Mouse (Mus musculus) heart, postnatal 10 days (tissue): ENCODE data around the gene Ccnl2. TPM values are rescaled to one million over a fixed set of nuclear protein-coding genes. Genes with fewer than 3 reads are reported as not detected.

Experiments
- DNase-seq, 2 experiments: peaks; one replicate each; pipeline ENCODE4 v3.0.0; 2021
- intact Hi-C: fragments of 180-260 bp; cut with DNase I; formaldehyde crosslinking; loops from one replicate; pipeline ENCODE4 v1.15.1; 2025
- total RNA-seq, 2 experiments: library from RNA; stranded (reverse); gene quantifications; 2 replicates each; pipeline ENCODE4 v1.2.3; 2021

The Ccnl2 gene
- total RNA-seq, result 10 to 100 TPM; 49.9 to 50.6 TPM

DNA sequence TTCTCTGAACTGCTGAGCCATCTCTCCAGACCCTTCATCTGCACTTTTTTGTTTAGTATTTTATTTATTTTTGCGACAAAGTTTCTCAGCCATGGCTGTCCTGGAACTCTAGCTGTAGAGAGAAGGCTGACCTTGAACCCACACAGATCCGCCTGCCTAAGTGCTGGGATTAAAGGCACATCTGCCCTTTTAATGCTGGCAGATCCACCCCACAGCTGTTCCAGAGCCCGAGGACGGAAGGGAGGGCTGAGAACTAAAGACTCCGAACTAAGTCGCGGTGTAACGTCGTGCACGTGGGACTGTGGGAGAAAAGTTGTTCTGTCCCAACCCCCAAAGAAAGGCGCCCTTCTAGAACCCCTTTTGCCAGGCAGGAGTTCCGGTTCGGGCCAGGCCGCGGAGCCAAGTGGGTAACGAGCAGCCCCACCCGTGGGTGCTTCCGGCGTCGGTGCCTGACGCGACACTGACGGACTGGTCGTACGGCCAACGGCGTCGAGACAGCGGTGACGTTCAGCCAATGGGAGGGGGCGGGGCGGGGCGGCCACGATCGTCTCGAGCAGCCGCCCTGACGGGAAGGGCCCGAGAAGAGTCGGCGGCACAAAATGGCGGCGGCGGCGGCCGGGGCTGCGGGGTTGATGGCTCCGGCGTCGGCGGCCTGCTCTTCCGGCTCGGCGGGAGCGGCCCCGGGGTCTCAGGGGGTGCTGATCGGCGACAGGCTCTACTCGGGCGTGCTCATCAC is at the start of gene Ccnl2:
TSS of gene Ccnl2 (plus strand) at position 561 of the 736 bp plus-strand sequence.
- DNase-seq, result peak; percentile 95
- intact Hi-C loops, result loop anchor here (2.0 kb wide), 1 partner anchor 17 kb away; no protein-coding TSS in a partner anchor

GRCm38 (mm10) chr4:155769496-155769879 is 42.8 kb upstream of the Ccnl2 start:
- intact Hi-C loops, result loop anchor here (1.0 kb wide), 1 partner anchor 15 kb away; no protein-coding TSS in a partner anchor
- DNase-seq, result no peak

DNA sequence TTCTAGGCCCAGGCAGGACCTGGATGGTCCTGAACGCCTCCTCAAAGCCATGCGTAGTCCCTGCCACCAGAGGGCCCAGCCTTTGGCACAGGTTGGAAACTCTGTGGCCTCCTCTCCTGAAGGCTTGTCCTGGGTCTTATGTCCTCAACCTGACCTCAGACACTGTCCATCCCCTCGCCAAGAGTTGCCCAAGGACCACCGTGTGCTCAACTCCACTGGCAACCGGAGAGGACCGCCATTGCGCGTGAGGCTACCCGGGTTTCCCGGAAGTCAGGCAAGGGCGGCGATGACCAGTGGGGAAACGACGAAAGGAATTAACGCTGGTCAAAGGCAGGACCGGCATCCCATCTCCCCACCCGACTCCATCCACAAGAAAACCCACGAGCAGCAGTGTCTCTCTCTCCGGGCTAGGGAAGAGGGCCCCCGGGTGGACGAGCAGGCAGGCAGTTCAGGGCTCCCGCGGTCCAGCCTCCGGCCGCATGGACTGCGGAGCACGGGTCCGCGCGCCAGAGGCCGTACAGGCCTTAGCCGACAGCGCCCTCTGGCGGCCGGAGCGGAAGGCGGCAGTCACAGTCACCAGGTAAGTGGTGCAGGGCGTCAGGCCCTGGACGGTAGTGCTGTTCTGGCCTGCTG is 42.3 kb upstream of the Ccnl2 start:
- intact Hi-C loops, result loop anchor here (1.0 to 10.0 kb wide), 3 partner anchors 14 to 285 kb away; no protein-coding TSS in a partner anchor
- DNase-seq, result peak; percentile 93 to 94

GRCm38 (mm10) chr4:155770626-155771025 is 41.7 kb upstream of the Ccnl2 start:
- intact Hi-C loops, result loop anchor here (1.0 to 10.0 kb wide), 2 partner anchors 49 to 286 kb away; no protein-coding TSS in a partner anchor
- no peak for DNase-seq

DNA sequence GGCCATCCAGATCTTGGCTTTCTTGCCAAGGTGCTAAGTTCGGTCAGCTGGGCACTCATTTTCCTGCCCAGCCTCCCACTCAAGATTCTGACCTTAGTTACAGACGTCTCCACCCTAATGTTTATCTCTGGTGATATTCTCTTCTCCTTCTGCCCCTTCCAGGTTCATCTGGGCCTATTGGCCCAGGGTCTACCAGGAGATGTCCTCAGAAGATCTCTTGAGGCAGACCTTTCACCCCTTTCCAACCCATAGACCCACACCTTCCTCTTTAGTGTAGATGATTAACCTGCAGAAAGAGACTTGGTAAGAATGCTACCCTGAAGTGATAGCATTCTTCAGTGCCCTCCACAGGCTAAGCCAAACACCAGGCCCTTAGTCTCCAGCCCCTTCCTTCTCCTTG is 40.6 kb upstream of the Ccnl2 start:
- intact Hi-C loops, result loop anchor here (10.0 kb wide), 1 partner anchor 287 kb away; no protein-coding TSS in a partner anchor
- DNase-seq, result no peak

- intact Hi-C loops, result loop anchor here (10.0 kb wide), 1 partner anchor 288 kb away; no protein-coding TSS in a partner anchor
- no peak for DNase-seq
These were observed 39.5 kb upstream of the Ccnl2 start for GRCm38 (mm10) chr4:155772786-155773185.

- intact Hi-C loops, result loop anchor here (10.0 kb wide), 1 partner anchor 289 kb away; no protein-coding TSS in a partner anchor
- no peak for DNase-seq
These were observed 38.8 kb upstream of the Ccnl2 start for GRCm38 (mm10) chr4:155773335-155774078.

DNA sequence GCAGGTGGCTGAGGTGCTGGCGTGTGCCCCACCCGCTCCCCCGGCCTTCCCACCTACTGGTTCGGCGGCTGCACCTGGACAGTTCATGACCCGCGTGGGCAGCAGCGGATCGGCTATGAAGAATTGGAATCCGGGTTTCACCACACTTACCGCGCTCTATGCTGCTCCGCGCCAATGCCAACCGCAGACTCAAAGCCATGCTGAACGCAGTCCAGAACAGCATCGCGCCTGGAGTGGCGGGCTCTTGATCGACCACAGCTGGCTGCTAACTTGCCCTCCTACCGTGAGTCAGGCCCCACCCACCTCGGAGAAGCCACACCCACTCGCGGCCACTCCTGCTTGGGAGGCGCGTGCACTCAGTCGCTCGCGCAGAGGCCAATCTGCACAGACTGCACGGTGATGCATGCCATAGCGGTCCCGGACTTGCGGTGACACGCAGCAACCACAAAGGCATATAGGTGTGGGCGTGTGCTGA is 38.0 kb upstream of the Ccnl2 start, which contains the start of gene Vwa1:
TSS of gene Vwa1 (minus strand) at position 419 of the 475 bp plus-strand sequence.
- DNase-seq, result peak; percentile 91 to 94
- intact Hi-C loops, result loop anchor here (10.0 kb wide), 1 partner anchor 290 kb away; no protein-coding TSS in a partner anchor

DNA sequence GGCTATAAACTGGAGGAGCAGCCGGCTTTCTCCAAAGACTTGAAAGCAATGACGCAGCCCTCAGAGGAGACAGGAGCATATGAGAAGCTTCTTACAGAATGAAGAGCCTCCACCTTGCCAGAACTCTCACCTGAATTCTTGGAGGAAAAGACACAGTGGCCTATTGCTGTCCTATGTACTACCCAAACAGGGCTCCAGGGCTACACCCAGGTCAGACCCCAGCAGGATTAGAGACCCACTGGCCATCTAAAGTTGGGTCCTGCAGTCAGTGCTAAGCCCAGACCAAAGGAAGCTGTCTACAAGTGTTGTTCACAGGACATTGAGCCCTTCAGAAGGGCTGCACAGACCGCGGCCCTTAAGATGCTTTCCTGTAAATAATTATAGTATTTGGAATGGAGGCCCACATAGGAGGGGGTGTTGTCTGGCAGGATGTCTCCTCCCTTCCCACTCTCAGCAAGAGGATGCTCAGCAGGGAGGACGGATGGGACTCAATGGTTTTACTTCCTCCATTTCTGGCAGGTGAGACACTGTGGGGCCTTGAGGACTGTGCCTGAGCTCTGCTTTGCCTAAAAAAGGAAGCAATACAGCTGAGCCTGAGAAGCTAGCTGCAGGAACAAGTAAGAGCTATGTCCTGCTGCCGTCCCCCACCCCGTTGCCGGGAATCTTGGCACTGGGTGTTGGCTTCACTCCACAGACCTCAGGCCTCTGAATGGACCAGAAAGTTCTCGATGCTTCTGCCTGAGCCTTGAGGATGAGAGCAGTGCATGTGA is 37.1 kb upstream of the Ccnl2 start:
- intact Hi-C loops, result loop anchor here (10.0 kb wide), 1 partner anchor 290 kb away; no protein-coding TSS in a partner anchor

DNA sequence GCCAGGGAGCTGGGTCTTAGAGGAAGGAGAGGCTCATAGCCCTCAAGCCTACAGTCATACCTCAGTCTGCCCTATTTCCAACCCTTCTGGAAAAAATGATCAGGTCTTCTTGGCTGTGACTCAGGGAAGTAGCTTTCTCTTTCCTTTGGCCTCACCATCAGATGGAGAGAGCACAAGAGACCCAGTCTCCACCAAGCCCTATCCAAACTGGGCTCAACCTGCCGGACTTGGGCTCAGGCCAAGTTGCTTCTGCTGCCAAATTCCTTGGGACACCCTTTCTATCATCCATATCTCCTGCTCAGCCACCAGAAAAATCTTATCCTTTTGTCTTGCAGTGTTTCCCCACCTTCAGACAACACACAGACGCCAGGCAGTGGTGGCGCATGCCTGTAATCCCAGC is 36.4 kb upstream of the Ccnl2 start:
- peak; percentile 60 to 63 for DNase-seq
- intact Hi-C loops, result loop anchor here (10.0 kb wide), 1 partner anchor 291 kb away; no protein-coding TSS in a partner anchor

More for the DNA sequence above, 37.1 kb upstream of the Ccnl2 start:
- DNase-seq, result peak; percentile 83 to 85

GRCm38 (mm10) chr4:155776704-155777335 is 35.5 kb upstream of the Ccnl2 start:
- no peak for DNase-seq
- intact Hi-C loops, result loop anchor here (10.0 kb wide), 1 partner anchor 292 kb away; no protein-coding TSS in a partner anchor

GRCm38 (mm10) chr4:155777816-155778215 is 34.5 kb upstream of the Ccnl2 start:
- peak in 1 of 2 experiments; percentile 32 for DNase-seq
- intact Hi-C loops, result loop anchor here (10.0 kb wide), 1 partner anchor 293 kb away; no protein-coding TSS in a partner anchor

GRCm38 (mm10) chr4:155779498-155779897 is 32.8 kb upstream of the Ccnl2 start:
- no peak for DNase-seq
- intact Hi-C loops, result loop anchor here (10.0 kb wide), 1 partner anchor 295 kb away; no protein-coding TSS in a partner anchor

- DNase-seq, result peak; percentile 86
- intact Hi-C loops, result no loop called here
These were observed 31.4 kb upstream of the Ccnl2 start for GRCm38 (mm10) chr4:155780895-155781294.

- DNase-seq, result peak in 1 of 2 experiments; percentile 26
These were observed 28.7 kb upstream of the Ccnl2 start for GRCm38 (mm10) chr4:155783486-155784080.

DNA sequence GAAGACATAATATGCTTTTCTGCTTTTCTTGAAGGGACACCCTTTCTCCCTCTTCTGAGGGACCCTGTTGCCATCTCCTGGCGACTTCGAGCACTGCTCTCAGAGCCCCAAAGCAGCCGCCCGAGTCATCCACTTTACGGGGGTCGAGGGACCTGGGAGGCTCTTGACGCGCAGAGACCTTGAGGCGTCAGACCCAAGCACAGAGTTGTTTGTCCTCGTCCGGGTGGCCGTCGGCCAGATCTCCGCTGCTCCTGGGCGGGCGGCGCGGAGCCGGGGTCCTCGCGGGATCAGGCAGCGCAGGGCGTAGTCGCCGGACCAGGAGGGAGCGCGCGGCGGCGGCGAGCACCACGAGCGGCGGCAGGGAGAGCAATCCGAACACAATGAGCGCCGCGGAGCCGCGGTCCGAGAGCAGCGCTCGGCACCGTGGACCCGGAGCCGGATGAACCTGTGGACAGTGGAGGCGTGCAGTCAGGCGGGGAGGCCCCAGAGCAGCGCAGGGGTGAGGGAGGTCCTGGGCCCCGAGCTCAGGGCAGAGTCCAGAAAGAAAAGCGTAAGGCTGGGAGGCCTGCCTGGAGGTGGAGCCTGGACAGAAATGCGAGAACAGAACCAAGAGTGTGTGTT is 28.1 kb upstream of the Ccnl2 start:
- DNase-seq, result peak; percentile 89 to 90
- intact Hi-C loops, result loop anchor here (1.0 kb wide), 1 partner anchor 15 kb away; no protein-coding TSS in a partner anchor

More at GRCm38 (mm10) chr4:155783486-155784080, 28.7 kb upstream of the Ccnl2 start:
- intact Hi-C loops, result loop anchor here (1.0 kb wide), 1 partner anchor 14 kb away; no protein-coding TSS in a partner anchor

DNA sequence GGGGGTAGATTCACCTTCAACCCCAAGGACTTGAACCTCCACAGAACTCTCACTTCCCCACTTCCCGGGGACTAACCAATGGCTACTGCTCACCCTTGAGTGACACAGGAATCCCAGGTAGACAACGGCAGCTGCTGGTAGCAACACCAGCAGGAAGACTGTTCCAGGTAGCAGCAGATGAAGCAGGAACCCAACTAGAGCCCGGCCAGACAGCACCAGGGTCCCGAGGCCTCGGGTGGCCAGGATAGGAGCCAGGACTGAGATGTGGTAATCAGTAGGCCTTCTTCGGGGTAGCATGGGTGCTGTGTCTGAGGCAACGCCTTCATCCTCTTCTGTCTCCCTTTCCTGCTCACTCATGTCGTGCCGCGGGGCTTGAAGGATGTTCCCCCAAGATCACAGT is 27.0 kb upstream of the Ccnl2 start:
- intact Hi-C loops, result no loop called here
- no peak for DNase-seq

- DNase-seq, result no peak
These were observed 26.5 kb upstream of the Ccnl2 start, which contains the start of gene Tmem88b for GRCm38 (mm10) chr4:155785819-155786218. Gene Tmem88b, minus strand, starts transcription at chr4:155785874.

More at GRCm38 (mm10) chr4:155785819-155786218, 26.5 kb upstream of the Ccnl2 start, which contains the start of gene Tmem88b:
- intact Hi-C loops, result no loop called here
